Comparison of ENCODE assay signal across 17 mouse cellular contexts in genomic region chr9:43797746-43798145, GRCm38 (mm10). TPM values are rescaled to one million over a fixed set of nuclear protein-coding genes. Genes with fewer than 3 reads are reported as not detected.
DNase-seq lines count a peak whose midpoint lies in the region; ATAC-seq and TF ChIP-seq lines count a peak whose summit lies in the region.
"Had no signal": no experiment of that assay in that cellular context is flagged by ENCODE, and none has a peak within 500 bp of the region (broad histone marks: within the 10 kb centered on the region; RNA-seq: fewer than 3 reads in every experiment).

No protein-coding gene starts in this region.

- 19% methylated on average over 6 of the region's 7 CpGs for WGBS in kidney, embryonic 14.5 days
- WGBS in lung, embryonic 14.5 days: 57% methylated on average over 7 of the region's 7 CpGs
- 32% methylated on average over 7 of the region's 7 CpGs for WGBS in kidney, postnatal 0 days

- no peaks in the 10 kb centered on the region for H3K27me3 ChIP-seq in kidney, embryonic 14.5 days (ENCODE audit: control insufficient read depth, insufficient read depth, low read length)
- no peaks in the 10 kb centered on the region for H3K27me3 ChIP-seq in lung, embryonic 14.5 days (ENCODE audit: insufficient read depth, low read length)
- H3K27me3 ChIP-seq in E14TG2a.4 (ENCODE audit: insufficient read depth, low read length): peaks cover 3% of the 10 kb centered on the region; the same call in 1 of the 2 replicates
- no peaks in the 10 kb centered on the region for H3K27me3 ChIP-seq in kidney, postnatal 0 days (ENCODE audit: insufficient read depth, low read length)
- H3K27me3 ChIP-seq: embryonic facial prominence, embryonic 13.5 days; forebrain, embryonic 12.5 days; heart, embryonic 12.5 days had no signal

- H3K9me3 ChIP-seq in kidney, embryonic 14.5 days (ENCODE audit: control insufficient read depth, low read length): no peaks in the 10 kb centered on the region
- no peaks in the 10 kb centered on the region for H3K9me3 ChIP-seq in lung, embryonic 14.5 days (ENCODE audit: low read depth, low read length)
- no peaks in the 10 kb centered on the region for H3K9me3 ChIP-seq in E14TG2a.4 (ENCODE audit: low read length)
- no peaks in the 10 kb centered on the region for H3K9me3 ChIP-seq in kidney, postnatal 0 days (replicated peaks; ENCODE audit: low read length)
- H3K9me3 ChIP-seq: embryonic facial prominence, embryonic 13.5 days; forebrain, embryonic 12.5 days; heart, embryonic 12.5 days had no signal

- no peak overlapping the region for H3K9ac ChIP-seq in kidney, embryonic 14.5 days (ENCODE audit: low read depth, low read length)
- H3K9ac ChIP-seq in lung, embryonic 14.5 days: no peak overlapping the region
- H3K9ac ChIP-seq in kidney, postnatal 0 days (ENCODE audit: low read depth, low read length): no peak overlapping the region
- H3K9ac ChIP-seq: embryonic facial prominence, embryonic 13.5 days; forebrain, embryonic 12.5 days; heart, embryonic 12.5 days had no signal

- 0 out of 2 replicates have a peak, but pooled peaks cover 17% of the 10 kb centered on the region for H3K4me1 ChIP-seq in kidney, embryonic 14.5 days (ENCODE audit: control insufficient read depth, insufficient read depth, low read length)
- no peaks in the 10 kb centered on the region for H3K4me1 ChIP-seq in lung, embryonic 14.5 days (ENCODE audit: insufficient read depth)
- peaks cover 36% of the 10 kb centered on the region for H3K4me1 ChIP-seq in E14TG2a.4 (replicated peaks; ENCODE audit: low read depth, low read length)
- no peaks in the 10 kb centered on the region for H3K4me1 ChIP-seq in kidney, postnatal 0 days (replicated peaks; ENCODE audit: insufficient read depth, low read length)

- no peak overlapping the region for H3K4me3 ChIP-seq in kidney, embryonic 14.5 days (ENCODE audit: low read length)
- no peak overlapping the region for H3K4me3 ChIP-seq in lung, embryonic 14.5 days (ENCODE audit: low read depth, low read length)
- H3K4me3 ChIP-seq in E14TG2a.4 (replicated peaks; ENCODE audit: low read length): 0 out of 2 replicates have a peak overlapping the region, but pooled peaks have one; percentile 13
- no peak overlapping the region for H3K4me3 ChIP-seq in kidney, postnatal 0 days (replicated peaks; ENCODE audit: low read depth, low read length)
- H3K4me3 ChIP-seq: embryonic facial prominence, embryonic 13.5 days; forebrain, embryonic 12.5 days; heart, embryonic 12.5 days had no signal

- peak; percentile 41; the same call in 1 of the 2 replicates for ATAC-seq in kidney, embryonic 14.5 days (ENCODE audit: low FRiP score, low TSS enrichment)
- 0 out of 2 replicates have a peak, but pooled peaks have one; percentile 8 for ATAC-seq in lung, embryonic 14.5 days (ENCODE audit: insufficient read depth)
- no peak; the same call in 1 of the 2 replicates for ATAC-seq in kidney, postnatal 0 days (replicated peaks; ENCODE audit: low FRiP score, low read depth)
- ATAC-seq: CD4-positive, CD25-positive, alpha-beta regulatory T cell, adult 4 months; forebrain, embryonic 16.5 days had no signal

- H3K36me3 ChIP-seq in kidney, embryonic 14.5 days (ENCODE audit: control insufficient read depth, insufficient read depth, low read length): peaks cover 10% of the 10 kb centered on the region; the same call in 1 of the 2 replicates
- H3K36me3 ChIP-seq in lung, embryonic 14.5 days (ENCODE audit: insufficient read depth): peaks cover 21% of the 10 kb centered on the region; the same call in 1 of the 2 replicates
- peaks cover 45% of the 10 kb centered on the region for H3K36me3 ChIP-seq in E14TG2a.4 (ENCODE audit: insufficient read depth, low read length)
- no peaks in the 10 kb centered on the region for H3K36me3 ChIP-seq in kidney, postnatal 0 days (ENCODE audit: insufficient read depth, low read length)

- H3K27ac ChIP-seq in kidney, embryonic 14.5 days (ENCODE audit: low read depth, low read length): no peak overlapping the region
- no peak overlapping the region for H3K27ac ChIP-seq in lung, embryonic 14.5 days (ENCODE audit: low read depth)
- no peak overlapping the region for H3K27ac ChIP-seq in kidney, postnatal 0 days
- H3K27ac ChIP-seq: embryonic facial prominence, embryonic 13.5 days had no signal

- H3K4me2 ChIP-seq in kidney, embryonic 14.5 days (replicated peaks; ENCODE audit: low read depth, low read length): no peak overlapping the region
- H3K4me2 ChIP-seq in lung, embryonic 14.5 days: no peak overlapping the region
- no peak overlapping the region for H3K4me2 ChIP-seq in kidney, postnatal 0 days (ENCODE audit: low read length)
- H3K4me2 ChIP-seq: embryonic facial prominence, embryonic 13.5 days; forebrain, embryonic 12.5 days; heart, embryonic 12.5 days had no signal

- no peak for DNase-seq in kidney, adult 18-20 months
- DNase-seq in lung, embryonic 14.5 days: no peak
- no peak for DNase-seq in lung, postnatal 25 days (ENCODE audit: low spot score)
- peak; percentile 65 for DNase-seq in kidney, postnatal 0 days (ENCODE audit: low spot score)
- no peak for DNase-seq in adrenal gland, postnatal 14 days
- no peak for DNase-seq in ovary, postnatal 36 days (ENCODE audit: low spot score)
- DNase-seq: adrenal gland, postnatal 10 days; cerebellum, adult 11-12 months; cerebellum, adult 9-11 months; cerebellum, postnatal 36 days had no signal

- no peak for TF ChIP-seq CTCF in lung, embryonic 14.5 days (IDR thresholded peaks at IDR 0.05; ENCODE audit: low read depth)
- no peak for TF ChIP-seq CTCF in E14TG2a.4 (conservative IDR thresholded peaks at IDR 0.05; ENCODE audit: low read length)
- TF ChIP-seq CTCF in kidney, postnatal 0 days (IDR thresholded peaks at IDR 0.05; ENCODE audit: low read depth): no peak

RNA-seq across cellular contexts. Expression of gene Nectin1, which starts 54.0 kb away (rescaled TPM):
- polyA plus RNA-seq in kidney, embryonic 14.5 days (2014; fragmentation: Nextera tagmentation; extraction: Ambion mirVana): 6.5 and 6.8 TPM in 2 replicates
- 5.7 and 6.7 TPM in 2 replicates for polyA plus RNA-seq in lung, embryonic 14.5 days (2014; fragmentation: Nextera tagmentation; extraction: Ambion mirVana)
- polyA plus RNA-seq in kidney, postnatal 0 days (2015; fragmentation: Nextera tagmentation; extraction: Ambion mirVana): 3.7 and 3.9 TPM in 2 replicates
- 15.7 and 21.5 TPM in 2 replicates for total RNA-seq in adrenal gland, postnatal 14 days (2021)
